In genomic region chr12:84068986-84069385, GRCm38 (mm10) we compare ENCODE assay signal across 7 mouse cellular contexts. TPM values are rescaled to one million over a fixed set of nuclear protein-coding genes. Genes with fewer than 3 reads are reported as not detected.
A peak's percentile ranks its signal among the peaks of the same experiment; 100 is the strongest.
DNase-seq lines count a peak whose midpoint lies in the region; ATAC-seq and TF ChIP-seq lines count a peak whose summit lies in the region.

Acot5 (plus strand) TSS chr12:84069325.

- no peak within 1 kb of the TSS for H3K9ac ChIP-seq in liver, adult 2 months (ENCODE audit: low read depth, low read length)
- H3K9ac ChIP-seq in forebrain, embryonic 13.5 days = peak within 1 kb of the TSS; percentile 30; the same call in 1 of the 2 replicates
- peak within 1 kb of the TSS; percentile 55; the same call in 1 of the 2 replicates for H3K9ac ChIP-seq in limb, embryonic 13.5 days

- H3K4me3 ChIP-seq in liver, adult 2 months (ENCODE audit: insufficient read depth, low read depth, low read length) = peak within 1 kb of the TSS; percentile 28; the same call in 1 of the 2 replicates
- peak within 1 kb of the TSS; percentile 41 for H3K4me3 ChIP-seq in forebrain, embryonic 13.5 days
- peak within 1 kb of the TSS; percentile 44 for H3K4me3 ChIP-seq in limb, embryonic 13.5 days
- H3K4me3 ChIP-seq in small intestine, adult 2 months (ENCODE audit: low read depth, low read length) = peak within 1 kb of the TSS; percentile 49

- H3K27ac ChIP-seq in liver, adult 2 months (replicated peaks; ENCODE audit: insufficient read depth, low read depth, low read length) = no peak within 1 kb of the TSS
- H3K27ac ChIP-seq in forebrain, embryonic 13.5 days = no peak within 1 kb of the TSS
- no peak within 1 kb of the TSS for H3K27ac ChIP-seq in limb, embryonic 13.5 days
- H3K27ac ChIP-seq in small intestine, adult 2 months (ENCODE audit: insufficient read depth, low read depth, low read length) = no peak within 1 kb of the TSS

- 13% methylated on average over 9 of the region's 9 CpGs for WGBS in liver, adult 2 months
- 56% methylated on average over 9 of the region's 9 CpGs for WGBS in forebrain, embryonic 13.5 days
- 47% methylated on average over 9 of the region's 9 CpGs for WGBS in limb, embryonic 13.5 days
- WGBS in small intestine, adult 2 months = 28% methylated on average over 9 of the region's 9 CpGs

- ATAC-seq in forebrain, embryonic 13.5 days = no peak
- ATAC-seq in limb, embryonic 13.5 days (ENCODE audit: low FRiP score, low read depth) = no peak

- no peaks in the 10 kb centered on the region for H3K36me3 ChIP-seq in liver, adult 2 months (ENCODE audit: control insufficient read depth, insufficient read depth, low read length)
- H3K36me3 ChIP-seq in forebrain, embryonic 13.5 days (ENCODE audit: poor library complexity, severe bottlenecking) = no peaks in the 10 kb centered on the region
- no peaks in the 10 kb centered on the region for H3K36me3 ChIP-seq in limb, embryonic 13.5 days
- no peaks in the 10 kb centered on the region for H3K36me3 ChIP-seq in small intestine, adult 2 months (ENCODE audit: control insufficient read depth, insufficient read depth, low read length)

- no peaks in the 10 kb centered on the region for H3K79me2 ChIP-seq in liver, adult 2 months (ENCODE audit: control insufficient read depth, insufficient read depth, low read length)

- no peak for TF ChIP-seq POLR2A in liver, adult 2 months (IDR thresholded peaks at IDR 0.05; ENCODE audit: extremely low read depth, insufficient read depth, low read length)
- no peak for TF ChIP-seq POLR2A in small intestine, adult 2 months (IDR thresholded peaks at IDR 0.05; ENCODE audit: low read depth, low read length)

- peaks cover 11% of the 10 kb centered on the region for H3K4me1 ChIP-seq in liver, adult 2 months (ENCODE audit: control insufficient read depth, insufficient read depth, low read length)
- H3K4me1 ChIP-seq in forebrain, embryonic 13.5 days = 0 out of 2 replicates have a peak, but pooled peaks cover 4% of the 10 kb centered on the region
- 0 out of 2 replicates have a peak, but pooled peaks cover 5% of the 10 kb centered on the region for H3K4me1 ChIP-seq in limb, embryonic 13.5 days
- no peaks in the 10 kb centered on the region for H3K4me1 ChIP-seq in small intestine, adult 2 months (ENCODE audit: control insufficient read depth, insufficient read depth, insufficient read length, low read length)

- no peaks in the 10 kb centered on the region for H3K9me3 ChIP-seq in forebrain, embryonic 13.5 days (replicated peaks)
- H3K9me3 ChIP-seq in limb, embryonic 13.5 days = no peaks in the 10 kb centered on the region

- DNase-seq in liver, adult 2 months (ENCODE audit: extremely low read depth, low read depth, low spot score) = peak; percentile 76
- DNase-seq in liver = no peak
- DNase-seq in spleen, postnatal 14 days (ENCODE audit: low spot score in 2 of 2) = no peak
- no peak for DNase-seq in cerebellum, postnatal 4 days (ENCODE audit: low spot score in 2 of 2)

- H3K27me3 ChIP-seq in liver, adult 2 months (ENCODE audit: control insufficient read depth, insufficient read depth, low read length) = 0 out of 2 replicates have a peak, but pooled peaks cover 3% of the 10 kb centered on the region
- peaks cover 38% of the 10 kb centered on the region for H3K27me3 ChIP-seq in forebrain, embryonic 13.5 days
- peaks cover 48% of the 10 kb centered on the region for H3K27me3 ChIP-seq in limb, embryonic 13.5 days
- H3K27me3 ChIP-seq in small intestine, adult 2 months (ENCODE audit: control insufficient read depth, insufficient read depth, low read length) = no peaks in the 10 kb centered on the region

- peak within 1 kb of the TSS; percentile 68 for H3K4me2 ChIP-seq in forebrain, embryonic 13.5 days
- H3K4me2 ChIP-seq in limb, embryonic 13.5 days (replicated peaks) = peak within 1 kb of the TSS; percentile 74

- no peak for TF ChIP-seq CTCF in liver, adult 2 months (IDR thresholded peaks at IDR 0.05; ENCODE audit: low read depth, low read length)
- no peak for TF ChIP-seq CTCF in small intestine, adult 2 months (IDR thresholded peaks at IDR 0.05; ENCODE audit: extremely low read depth, insufficient read length, insufficient replicate concordance, low read depth, low read length)

RNA-seq across cellular contexts. Expression of gene Acot5, which starts in this region (rescaled TPM):
- not detected in 2 replicates for total RNA-seq in liver, adult 2 months (2014; rRNA removed)
- 0.06 TPM in 1 of 2 replicates, not detected in the other for polyA plus RNA-seq in liver, adult 2 months (2012; rRNA removed)
- polyA plus RNA-seq in forebrain, embryonic 13.5 days (2015; fragmentation: Nextera tagmentation; extraction: Ambion mirVana) = not detected in 2 replicates
- polyA plus RNA-seq in limb, embryonic 13.5 days (2015; fragmentation: Nextera tagmentation; extraction: Ambion mirVana) = not detected in 2 replicates
- polyA plus RNA-seq in small intestine, adult 2 months (2012; rRNA removed) = not detected in 2 replicates

Comparison
In these comparisons a context has a peak if more than half of its experiments do, and no peak if none do; other contexts are left out.
1. Peak in DNase-seq and H3K4me3 ChIP-seq in liver, adult 2 months; RNA of the gene not detected or under 1 TPM.